Mouse (Mus musculus) heart, postnatal 4 days (tissue): Measurements from ENCODE around the gene Bcar1. TPM values are rescaled to one million over a fixed set of nuclear protein-coding genes. Genes with fewer than 3 reads are reported as not detected.

Source experiments
- DNase-seq: peaks from one replicate; pipeline ENCODE4 v3.0.0; 2021
- total RNA-seq, 2 experiments: library from RNA; stranded (reverse); gene quantifications; 2 replicates each; pipeline ENCODE4 v1.2.3; 2021

Bcar1 gene
- total RNA-seq, 2 experiments from 2014 or later = 62.7 to 65.0 TPM

- DNase-seq = no peak
These were observed 25.7 kb upstream of the Bcar1 start for GRCm38 (mm10) chr8:111769296-111769695.

DNA sequence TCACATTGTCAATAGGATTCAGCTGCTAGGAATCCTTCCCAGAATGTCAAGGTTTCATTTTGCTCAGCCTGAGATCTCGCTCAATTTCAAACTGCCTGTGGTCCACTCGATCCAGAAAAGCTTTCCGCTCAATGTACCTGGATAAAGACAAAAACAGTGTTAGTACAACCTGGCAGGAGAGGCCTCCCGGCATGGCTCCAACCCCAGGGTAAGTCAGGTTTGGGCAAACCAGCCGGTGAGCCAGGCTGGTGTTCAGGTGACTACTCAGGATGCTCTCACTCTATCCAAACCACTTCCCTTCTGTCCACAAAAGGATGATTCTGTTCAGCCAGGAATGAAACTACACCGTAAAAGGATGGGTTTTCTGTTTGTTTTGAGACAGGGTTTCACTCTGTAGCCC lies 25.0 kb upstream of the Bcar1 start:
- no peak for DNase-seq

- DNase-seq = no peak
These were observed 22.0 kb upstream of the Bcar1 start for GRCm38 (mm10) chr8:111765616-111766015.

DNA sequence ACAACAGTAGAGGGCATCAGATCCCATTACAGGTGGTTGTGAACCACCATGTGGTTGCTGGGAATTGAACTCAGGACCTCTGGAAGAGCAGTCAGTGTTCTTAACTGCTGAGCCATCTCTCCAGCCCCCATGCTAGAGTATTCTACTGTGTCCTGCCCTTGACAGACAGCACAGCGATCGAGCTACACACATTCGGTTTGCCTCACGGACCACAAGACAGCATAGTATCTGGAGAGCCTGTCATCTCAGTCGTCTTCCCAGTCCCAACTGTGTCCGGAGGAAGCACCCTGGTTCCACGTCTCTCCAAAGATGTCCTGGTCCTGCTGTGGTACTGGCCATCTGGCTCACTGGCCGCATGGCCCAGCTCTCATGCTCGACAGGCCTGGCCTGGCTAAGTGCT lies 21.5 kb upstream of the Bcar1 start:
- no peak for DNase-seq

DNA sequence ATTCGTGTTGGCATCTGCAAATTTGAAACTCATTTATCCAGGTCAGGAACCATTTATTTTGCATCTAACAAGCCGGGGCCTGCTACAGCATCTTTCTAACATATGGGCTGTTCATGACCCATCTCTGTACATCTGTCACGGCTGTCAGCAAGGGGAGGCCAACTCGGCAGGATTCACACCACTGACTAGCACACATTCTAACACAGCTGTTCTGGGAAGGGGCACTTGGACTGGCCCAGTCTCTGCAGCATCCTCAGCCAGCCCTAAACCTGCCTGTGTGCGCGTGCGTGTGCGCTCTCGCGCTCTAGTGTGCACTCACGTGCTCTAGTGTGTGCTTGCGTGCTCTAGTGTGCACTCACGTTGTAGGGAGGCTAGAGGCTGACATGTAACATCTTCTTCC lies 17.1 kb upstream of the Bcar1 start:
- DNase-seq = no peak

DNA sequence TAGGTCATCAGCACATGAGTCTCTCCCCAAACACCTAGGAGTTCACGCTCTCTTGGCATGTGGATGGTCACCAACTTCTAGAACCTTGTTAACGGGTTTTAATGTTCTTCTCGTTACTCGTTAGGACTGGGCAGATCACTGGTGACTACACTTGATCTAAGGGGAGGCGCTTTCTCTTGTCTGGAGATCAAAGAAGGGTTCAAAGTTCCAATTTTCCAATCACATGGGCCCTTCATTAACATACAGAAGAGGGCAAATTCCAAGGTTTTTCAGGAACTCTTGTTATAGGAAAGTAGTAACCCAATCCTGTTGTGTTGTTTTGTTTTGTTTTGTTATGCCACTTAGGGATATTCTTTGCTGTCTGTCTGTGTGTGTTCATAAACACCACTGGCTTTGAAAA lies 15.2 kb upstream of the Bcar1 start:
- no peak for DNase-seq

- no peak for DNase-seq
These were observed 14.0 kb upstream of the Bcar1 start for GRCm38 (mm10) chr8:111757599-111757998.

DNA sequence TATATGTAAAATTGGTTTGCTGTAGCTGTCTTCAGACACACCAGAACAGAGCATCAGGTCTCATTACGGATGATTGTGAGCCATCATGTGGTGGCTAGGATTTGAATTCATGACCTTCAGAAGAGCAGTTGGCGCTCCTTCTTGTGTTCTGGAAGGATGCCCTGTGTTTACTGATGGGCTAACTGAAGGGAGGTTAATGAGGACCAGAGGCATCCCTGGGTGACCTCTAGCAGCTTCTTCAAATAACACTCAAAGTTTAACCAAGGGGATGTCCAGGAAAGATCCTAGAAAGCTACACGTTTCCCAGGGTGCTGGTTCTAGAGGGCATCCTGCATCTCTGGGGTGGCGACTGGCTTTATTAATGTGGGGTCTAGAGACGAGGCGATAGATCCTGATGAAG lies 11.1 kb upstream of the Bcar1 start:
- no peak for DNase-seq

- DNase-seq = no peak
These were observed 10.5 kb upstream of the Bcar1 start for GRCm38 (mm10) chr8:111754088-111754487.

- DNase-seq = no peak
These were observed 5.2 kb upstream of the Bcar1 start for GRCm38 (mm10) chr8:111748766-111749165.

DNA sequence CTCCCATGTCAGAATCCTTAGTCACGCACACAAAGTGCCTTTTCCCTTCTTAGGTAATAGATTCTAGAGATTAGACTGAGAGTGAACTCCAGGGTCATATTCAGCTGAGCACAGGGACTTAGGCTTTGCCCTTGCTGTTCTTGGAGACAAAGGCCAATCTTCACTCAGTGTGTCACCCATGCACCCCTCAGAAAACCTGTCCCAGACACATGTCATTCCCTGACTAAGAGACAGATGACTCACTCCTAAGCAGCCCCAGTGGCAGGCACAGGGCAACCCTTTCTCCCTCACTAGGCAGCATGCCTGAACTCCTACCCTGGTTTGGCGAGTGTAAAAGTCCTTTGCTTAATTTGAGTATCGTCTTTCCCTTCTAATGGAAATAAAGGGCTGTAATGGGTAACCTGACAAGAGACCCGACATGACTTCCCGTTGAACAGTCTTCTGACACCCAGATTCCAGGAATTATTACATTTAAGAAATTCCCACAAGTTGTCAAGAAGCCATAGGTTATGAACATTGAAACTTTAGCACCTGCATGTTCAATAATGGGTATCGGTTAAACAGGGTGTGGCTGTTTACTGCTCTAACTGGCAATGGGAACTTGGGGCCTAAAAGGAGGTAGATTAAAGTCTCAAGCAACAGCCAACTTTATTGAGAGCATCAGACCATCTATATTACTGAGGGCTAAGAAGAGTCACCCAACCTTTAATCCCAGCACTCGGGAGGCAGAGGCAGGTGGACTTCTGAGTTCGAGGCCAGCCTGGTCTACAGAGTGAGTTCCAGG lies 4.4 kb upstream of the Bcar1 start:
- no peak for DNase-seq

- DNase-seq = no peak
These were observed 3.2 kb upstream of the Bcar1 start for GRCm38 (mm10) chr8:111746582-111747465.

DNA sequence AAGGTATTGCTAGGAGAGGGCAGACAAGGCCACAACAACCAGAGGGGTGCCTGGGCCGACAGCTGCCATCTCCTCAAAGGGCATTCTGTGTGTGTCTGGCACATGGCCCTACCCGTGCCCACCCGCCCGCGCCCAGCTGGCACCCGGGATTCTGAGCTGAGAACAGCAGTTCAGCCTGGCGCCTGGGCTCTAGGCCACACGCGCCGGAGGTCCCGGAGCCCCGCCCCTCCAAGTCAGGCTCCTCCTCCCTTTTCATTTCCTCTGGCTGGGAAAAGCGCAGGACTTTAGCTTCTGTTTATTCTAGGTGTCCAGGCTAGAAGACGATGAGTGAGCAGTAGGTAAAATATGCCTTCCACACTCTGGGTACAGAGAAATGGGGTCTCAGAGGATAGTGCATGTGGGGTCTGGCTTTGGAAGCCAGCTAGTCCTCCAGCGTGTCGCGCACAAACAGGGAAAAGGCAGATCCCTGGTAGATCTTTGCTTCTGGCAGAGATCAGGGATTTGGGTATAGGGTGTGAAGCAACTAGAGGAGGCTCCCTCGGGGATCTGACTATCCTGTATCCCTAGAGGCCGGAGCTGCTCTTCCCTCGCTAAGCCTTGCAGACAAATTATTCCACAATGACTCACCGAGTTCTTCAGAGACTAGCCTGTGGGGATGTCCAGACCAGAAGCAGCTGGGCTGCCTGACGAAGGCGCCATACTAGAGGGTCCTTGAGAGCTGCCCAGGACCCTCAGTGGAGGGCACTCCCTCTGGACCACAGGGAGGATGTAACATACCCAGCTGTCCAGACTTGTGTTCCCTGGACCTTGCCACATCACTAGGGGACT lies 2.2 kb upstream of the Bcar1 start:
- peak; percentile 83 for DNase-seq

DNA sequence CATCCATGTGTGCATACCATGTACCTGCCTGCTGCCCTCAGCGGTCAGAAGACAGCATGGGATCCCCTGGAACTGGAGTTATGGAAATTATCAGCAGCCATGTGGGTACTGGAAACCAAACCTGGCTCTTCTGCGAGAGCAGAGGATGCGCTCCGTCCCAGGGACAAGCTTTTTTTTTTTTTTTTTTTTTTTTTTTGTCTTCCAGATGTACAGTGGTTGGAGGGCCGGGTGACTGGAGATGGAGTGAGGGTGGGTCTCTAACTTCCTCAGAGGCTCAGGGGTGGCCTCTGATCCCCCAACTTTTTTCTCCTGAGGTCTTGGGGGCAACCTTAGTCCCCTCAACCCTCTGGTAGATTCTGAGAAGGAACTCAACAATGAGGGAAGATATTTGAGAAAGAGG lies 1.5 kb upstream of the Bcar1 start:
- DNase-seq = no peak

DNA sequence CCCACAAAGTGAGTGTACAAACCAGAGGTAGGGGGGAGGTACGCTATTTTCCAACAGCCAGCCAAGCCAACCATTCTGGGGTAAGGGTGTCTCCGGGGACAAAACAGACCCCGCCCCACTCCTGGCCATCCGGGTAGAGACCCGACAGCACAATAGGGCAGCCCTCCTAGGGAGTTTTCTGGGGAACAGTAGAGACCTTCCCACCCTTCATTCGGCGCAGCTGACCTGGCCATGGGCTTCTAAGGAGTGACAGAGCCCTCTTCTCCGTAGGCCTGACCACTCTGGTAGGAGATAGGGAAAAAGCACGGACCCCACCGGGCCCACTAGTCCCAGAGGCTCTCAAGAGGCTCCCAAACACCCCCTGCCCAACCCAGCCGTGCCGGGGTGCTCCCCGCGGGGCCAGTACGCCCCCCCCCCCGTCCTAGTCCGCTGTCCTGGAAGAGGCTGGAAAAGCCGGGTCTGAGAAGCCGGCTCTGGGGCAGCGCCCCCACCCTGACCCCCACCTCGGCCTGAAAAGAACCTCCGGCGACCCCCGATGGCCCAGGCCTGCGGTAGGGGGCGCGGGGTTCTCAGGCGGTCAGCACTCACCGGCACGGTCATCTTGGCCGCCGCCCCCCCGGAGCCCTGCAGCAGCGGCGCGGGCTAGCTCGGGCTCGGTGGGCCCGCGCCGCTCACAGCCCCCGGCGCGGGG lies 363 bp downstream of the Bcar1 start:
- peak; percentile 54 for DNase-seq

GRCm38 (mm10) chr8:111742261-111743037 lies 1.2 kb downstream of the Bcar1 start:
- DNase-seq = peak; percentile 42

DNA sequence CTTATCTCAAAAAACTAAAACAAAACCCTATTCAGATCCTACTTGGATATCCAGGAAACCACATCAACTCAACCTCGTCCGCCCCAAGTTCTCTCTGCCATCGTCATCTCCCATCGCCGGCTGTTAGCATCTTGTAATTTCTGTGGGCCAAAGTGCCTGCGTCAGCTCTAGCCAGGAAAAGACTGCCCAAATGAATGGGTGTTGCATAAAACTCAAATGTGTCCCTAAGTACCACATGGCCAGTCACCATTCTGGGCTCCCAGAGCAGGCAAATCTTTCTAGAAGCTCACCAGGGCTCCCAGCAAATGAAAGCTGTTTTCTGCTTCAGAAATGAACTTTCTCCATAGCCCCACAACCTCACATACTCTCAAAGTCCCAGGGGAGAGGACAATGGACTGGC lies 2.1 kb downstream of the Bcar1 start:
- peak; percentile 14 for DNase-seq

- peak; percentile 43 for DNase-seq
These were observed 2.6 kb downstream of the Bcar1 start for GRCm38 (mm10) chr8:111740994-111741393.

GRCm38 (mm10) chr8:111740301-111740711 lies 3.3 kb downstream of the Bcar1 start:
- DNase-seq = peak; percentile 41

GRCm38 (mm10) chr8:111739604-111740003 lies 4.0 kb downstream of the Bcar1 start:
- peak; percentile 19 for DNase-seq

- peak; percentile 4 for DNase-seq
These were observed 4.7 kb downstream of the Bcar1 start for GRCm38 (mm10) chr8:111738867-111739266.
